Mouse (Mus musculus) lung, adult 2 months (tissue): Measurements from ENCODE around the gene Irak1bp1. TPM values are rescaled to one million over a fixed set of nuclear protein-coding genes. Genes with fewer than 3 reads are reported as not detected.

Source experiments
- DNase-seq: peaks from one replicate; pipeline ENCODE4 v3.0.0; 2022
- H3K4me1 ChIP-seq: fragments of 200-500 bp; 2 replicates; pipeline ENCODE4 v1.6.1; 2011; ENCODE audit warnings: low read length; ENCODE audit not compliant: control insufficient read depth, insufficient read depth
- H3K4me3 ChIP-seq: fragments of 200-500 bp; replicated peaks from 2 replicates; pipeline ENCODE3; 2011; ENCODE audit warnings: low read depth, mild to moderate bottlenecking, control low read depth, low read length; ENCODE audit errors: extremely low read depth
- CTCF ChIP-seq: fragments of 200-500 bp; IDR thresholded peaks from 2 replicates; pipeline ENCODE4 v1.5.1; 2011; ENCODE audit warnings: mild to moderate bottlenecking, low read length, control low read depth; ENCODE audit not compliant: insufficient read depth
- POLR2A ChIP-seq: fragments of 200-500 bp; IDR thresholded peaks from 2 replicates; pipeline ENCODE4 v1.6.1; 2011; ENCODE audit warnings: low read depth, mild to moderate bottlenecking, control low read depth, low read length, borderline replicate concordance; ENCODE audit errors: extremely low read depth
- WGBS: fragments of 180-500 bp; shearing (Covaris S2); methylation state at CpG from one replicate; pipeline ENCODE4 v1.1.7; 2018; 5-methylcytosine and 5-hydroxymethylcytosine counted together
- polyA plus RNA-seq: library from polyadenylated mRNA; depleted of rRNA; stranded (reverse); fragments of >200 nt; gene quantifications from 2 replicates; pipeline ENCODE4 v1.2.3, GENCODE M21; 2012; rRNA removed

The Irak1bp1 gene
- 5.2 and 13.0 TPM in 2 replicates for polyA plus RNA-seq

DNA sequence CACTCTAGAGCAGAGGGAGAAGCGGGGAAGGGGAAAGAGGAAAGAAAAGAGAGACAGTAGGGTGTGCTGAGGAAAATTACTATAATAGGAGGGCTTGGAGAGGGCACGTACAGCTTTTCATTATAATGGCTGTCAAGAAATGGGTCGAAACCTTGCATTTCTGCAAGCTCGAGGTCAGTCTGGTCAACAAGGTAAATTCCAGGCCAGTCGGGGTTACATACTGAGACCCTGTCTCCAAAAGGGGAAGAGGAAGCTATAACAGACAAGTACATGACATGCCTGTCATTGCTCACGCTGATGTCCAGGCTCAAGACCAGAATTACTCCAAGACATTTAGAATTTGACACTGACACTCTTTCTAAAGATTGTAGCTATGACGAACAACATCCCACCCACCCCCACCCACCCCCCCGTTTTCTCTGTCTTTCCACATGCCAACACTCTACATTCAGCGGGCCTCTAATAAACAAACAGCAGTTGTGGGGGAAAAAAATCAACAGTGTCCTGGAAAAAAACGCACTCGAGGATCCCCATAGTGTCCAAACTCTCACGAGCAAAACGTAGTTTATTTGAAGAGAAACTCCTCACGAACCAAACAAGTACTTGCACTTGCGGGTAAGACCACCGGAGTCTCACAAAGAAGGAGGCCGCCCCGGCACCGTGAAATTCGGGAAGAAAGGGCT, at the start of gene Irak1bp1:
Gene Irak1bp1 (plus strand): TSS at position 534 of the 683 bp plus-strand sequence.
- no peaks in the 10 kb centered on the region for H3K4me1 ChIP-seq
- WGBS: 14% methylated on average over 20 of the region's 20 CpGs
- no peak for TF ChIP-seq CTCF
- TF ChIP-seq POLR2A: no peak
- no peak for DNase-seq
- H3K4me3 ChIP-seq: peak within 1 kb of the TSS; percentile 81

GRCm38 (mm10) chr9:82788375-82788774, 41.0 kb upstream of the Irak1bp1 start:
- Histone ChIP-seq H3K4me3 (no peak overlapping the region), H3K4me1 (no peaks in the 10 kb centered on the region)
- 75% methylated on average over 9 of the region's 9 CpGs for WGBS
- no peak for TF ChIP-seq POLR2A
- TF ChIP-seq CTCF: no peak
- no peak for DNase-seq

GRCm38 (mm10) chr9:82800360-82800759, 29.0 kb upstream of the Irak1bp1 start:
- Histone ChIP-seq H3K4me3 (no peak overlapping the region), H3K4me1 (no peaks in the 10 kb centered on the region)
- TF ChIP-seq POLR2A (no peak), CTCF (no peak)
- 43% methylated on average over 8 of the region's 8 CpGs for WGBS
- peak; percentile 3 for DNase-seq

DNA sequence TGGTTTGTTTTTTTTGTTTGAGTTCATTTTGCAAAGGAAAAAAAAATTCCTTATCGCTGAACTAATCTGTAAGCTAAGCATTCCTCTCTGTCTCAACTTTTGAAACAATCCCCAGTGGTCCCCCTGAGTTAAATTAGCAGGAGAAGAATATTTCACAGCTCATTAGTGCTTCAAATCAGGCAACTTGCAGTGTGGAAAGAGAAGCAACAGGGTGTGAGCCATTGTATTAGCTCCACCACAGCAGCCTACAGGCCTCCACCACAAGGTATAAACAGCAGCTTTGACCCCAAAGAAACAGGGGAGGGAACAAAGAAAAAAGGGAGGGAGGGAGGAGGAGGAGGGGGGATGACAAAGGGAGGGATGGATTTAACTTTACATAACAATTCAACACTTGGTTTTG, 22.2 kb upstream of the Irak1bp1 start:
- Histone ChIP-seq H3K4me3 (no peak overlapping the region), H3K4me1 (no peaks in the 10 kb centered on the region)
- DNase-seq: no peak
- no peak for TF ChIP-seq CTCF
- no peak for TF ChIP-seq POLR2A
- 37% methylated on average over 1 of the region's 1 CpGs for WGBS

DNA sequence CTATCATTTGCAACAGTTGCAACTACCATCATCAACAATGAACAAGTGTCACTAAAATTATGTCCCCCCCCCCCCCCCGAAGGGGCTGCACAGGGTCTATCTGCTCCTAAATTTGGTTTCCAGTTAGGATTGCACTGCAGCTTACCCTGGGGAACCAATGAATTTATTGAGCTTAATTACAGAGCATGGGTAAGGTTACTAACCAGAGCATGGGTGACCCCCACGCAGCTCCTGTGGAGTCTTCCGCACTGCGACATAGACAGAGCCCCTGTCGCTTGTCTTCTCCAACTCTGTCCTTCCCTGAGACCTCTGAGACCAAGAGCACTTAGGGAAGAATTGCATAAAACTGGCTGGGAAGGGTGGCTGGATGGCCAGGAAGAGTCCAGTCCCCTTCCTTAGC, 21.7 kb upstream of the Irak1bp1 start:
- Histone ChIP-seq H3K4me3 (no peak overlapping the region), H3K4me1 (no peaks in the 10 kb centered on the region)
- no peak for DNase-seq
- 70% methylated on average over 5 of the region's 5 CpGs for WGBS
- TF ChIP-seq POLR2A (no peak), CTCF (no peak)

- Histone ChIP-seq H3K4me1 (no peaks in the 10 kb centered on the region), H3K4me3 (no peak overlapping the region)
- no peak for DNase-seq
- TF ChIP-seq POLR2A (no peak), CTCF (no peak)
- 71% methylated on average over 12 of the region's 12 CpGs for WGBS
These were observed 17.0 kb upstream of the Irak1bp1 start for GRCm38 (mm10) chr9:82812172-82812963.

- no peak overlapping the region for H3K4me3 ChIP-seq
- TF ChIP-seq POLR2A: no peak
- TF ChIP-seq CTCF: no peak
- no peak for DNase-seq
- no peaks in the 10 kb centered on the region for H3K4me1 ChIP-seq
- WGBS: 41% methylated on average over 3 of the region's 3 CpGs
These were observed 14.8 kb upstream of the Irak1bp1 start for GRCm38 (mm10) chr9:82814536-82814935.

GRCm38 (mm10) chr9:82815257-82815785, 14.0 kb upstream of the Irak1bp1 start:
- DNase-seq: no peak

GRCm38 (mm10) chr9:82826426-82826825, 2.9 kb upstream of the Irak1bp1 start:
- Histone ChIP-seq H3K4me3 (no peak overlapping the region), H3K4me1 (no peaks in the 10 kb centered on the region)
- DNase-seq: no peak
- TF ChIP-seq POLR2A (no peak), CTCF (no peak)
- WGBS: 94% methylated on average over 6 of the region's 6 CpGs

More at GRCm38 (mm10) chr9:82815257-82815785, 14.0 kb upstream of the Irak1bp1 start:
- Histone ChIP-seq H3K4me3 (no peak overlapping the region), H3K4me1 (no peaks in the 10 kb centered on the region)
- TF ChIP-seq POLR2A: no peak
- no peak for TF ChIP-seq CTCF
